Mouse (Mus musculus) adrenal gland, adult 18-20 months (tissue): Measurements from ENCODE around the gene Rpa3. TPM values are rescaled to one million over a fixed set of nuclear protein-coding genes. Genes with fewer than 3 reads are reported as not detected.

ENCODE experiments used
- DNase-seq, 2 experiments: peaks; one replicate each; pipeline ENCODE4 v3.0.0; 2021 to 2022; ENCODE audit warnings: low spot score in 2 of 2
- long read RNA-seq, 2 experiments: library from polyadenylated mRNA; stranded (forward); transcript quantifications; one replicate each; pipeline ENCODE4 v2.0.0; 2021
- total RNA-seq, 2 experiments: library from RNA; stranded (reverse); gene quantifications; 1 replicate in 1 of 2; 2 replicates in 1 of 2; pipeline ENCODE4 v1.2.3; 2021

Gene Rpa3
- 10 to 100 TPM; 12.8 to 13.4 TPM for total RNA-seq
- long read RNA-seq, experiment 1, partial matches to known transcripts, result 0 of 5 reads
- long read RNA-seq, experiment 1, other reads (novel, unspliced or antisense), result 1 of 5 reads
- long read RNA-seq, experiment 2, transcript Rpa3-201 (4 exons, 670 nt), result major isoform, 25 of 26 reads
- long read RNA-seq, experiment 2, partial matches to known transcripts, result 0 of 26 reads
- long read RNA-seq, experiment 2, other reads (novel, unspliced or antisense), result 1 of 26 reads

GRCm38 (mm10) chr6:8259004-8259666, at the start of gene Rpa3, which contains the start of the genes Umad1 and Gm45062:
TSS of gene Rpa3 (minus strand) at chr6:8259173.
TSS of gene Umad1 (plus strand) at chr6:8259288.
TSS of gene Gm45062 (plus strand) at chr6:8259450.
- DNase-seq, result peak; percentile 89 to 93

- DNase-seq, result no peak
Measured at GRCm38 (mm10) chr6:8307878-8308775, 49.2 kb upstream of the Rpa3 start.

DNA sequence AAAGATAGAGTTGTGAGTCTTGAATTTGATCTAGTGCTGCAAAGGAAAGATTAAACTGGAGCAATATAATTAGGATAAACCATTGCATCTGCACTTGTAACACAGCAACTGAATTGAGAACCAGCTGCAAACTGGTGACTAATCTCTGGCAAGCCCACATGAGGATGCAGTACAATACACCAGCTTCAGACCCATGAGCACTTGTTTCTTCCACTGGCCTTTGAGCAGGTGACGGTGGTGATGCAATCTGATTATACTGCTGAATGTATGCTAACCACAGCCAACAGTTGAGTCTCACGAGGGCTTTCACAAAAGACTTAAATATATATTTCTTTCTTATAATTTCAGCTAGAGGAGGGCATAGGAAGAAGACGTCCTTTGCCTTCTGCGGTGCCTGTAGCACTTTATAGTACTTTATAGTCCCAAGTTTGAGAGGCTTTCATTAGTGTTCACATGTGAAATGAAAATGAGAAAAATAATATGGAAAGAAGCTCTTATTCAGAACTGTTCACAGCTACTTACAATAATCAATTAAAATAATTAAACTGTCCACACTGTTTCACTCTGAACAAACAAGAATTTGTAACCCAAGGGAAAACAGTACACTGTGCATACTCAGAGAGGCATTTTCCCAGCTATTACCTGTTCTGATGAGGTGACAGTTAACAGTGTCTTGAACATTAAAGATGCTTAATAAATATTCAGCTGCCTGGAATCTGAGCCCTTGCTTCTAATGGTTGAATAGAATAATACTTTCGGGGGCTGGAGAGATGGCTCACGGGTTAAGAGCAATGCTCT, 40.3 kb upstream of the Rpa3 start:
- no peak for DNase-seq

DNA sequence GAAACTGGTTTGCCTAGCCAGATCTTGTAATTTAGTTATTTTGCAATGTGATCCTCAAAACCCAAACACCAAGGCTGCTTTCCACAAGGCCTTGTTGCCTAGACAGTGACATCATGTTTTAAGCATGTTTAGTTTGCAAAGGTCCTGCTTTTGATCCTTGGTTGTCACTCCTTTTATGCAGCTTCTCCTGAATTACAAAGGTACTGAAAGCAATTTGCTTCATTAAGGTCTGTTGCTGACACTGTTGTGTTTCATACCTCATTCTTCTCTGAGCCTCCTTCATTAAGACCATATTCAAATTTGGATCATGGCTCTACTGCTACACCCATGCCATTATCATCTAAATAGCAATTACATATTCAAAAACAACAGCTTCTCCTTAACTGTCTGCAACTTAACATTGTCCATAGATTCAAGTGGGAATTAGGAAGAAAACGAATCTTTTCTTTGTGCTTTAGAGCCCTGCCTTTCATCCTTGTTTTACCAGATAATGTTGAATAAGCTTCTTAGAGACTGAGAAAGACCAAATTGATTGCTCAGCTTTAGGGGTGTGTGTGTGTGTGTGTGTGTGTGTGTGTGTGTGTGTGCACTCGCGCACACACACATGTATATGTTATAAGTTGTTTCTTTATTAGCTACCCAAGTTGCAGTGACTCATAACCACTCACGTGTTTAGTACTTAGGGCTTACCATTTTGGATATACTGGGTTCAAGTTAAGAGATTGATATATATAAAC, 35.2 kb upstream of the Rpa3 start:
- no peak for DNase-seq

DNA sequence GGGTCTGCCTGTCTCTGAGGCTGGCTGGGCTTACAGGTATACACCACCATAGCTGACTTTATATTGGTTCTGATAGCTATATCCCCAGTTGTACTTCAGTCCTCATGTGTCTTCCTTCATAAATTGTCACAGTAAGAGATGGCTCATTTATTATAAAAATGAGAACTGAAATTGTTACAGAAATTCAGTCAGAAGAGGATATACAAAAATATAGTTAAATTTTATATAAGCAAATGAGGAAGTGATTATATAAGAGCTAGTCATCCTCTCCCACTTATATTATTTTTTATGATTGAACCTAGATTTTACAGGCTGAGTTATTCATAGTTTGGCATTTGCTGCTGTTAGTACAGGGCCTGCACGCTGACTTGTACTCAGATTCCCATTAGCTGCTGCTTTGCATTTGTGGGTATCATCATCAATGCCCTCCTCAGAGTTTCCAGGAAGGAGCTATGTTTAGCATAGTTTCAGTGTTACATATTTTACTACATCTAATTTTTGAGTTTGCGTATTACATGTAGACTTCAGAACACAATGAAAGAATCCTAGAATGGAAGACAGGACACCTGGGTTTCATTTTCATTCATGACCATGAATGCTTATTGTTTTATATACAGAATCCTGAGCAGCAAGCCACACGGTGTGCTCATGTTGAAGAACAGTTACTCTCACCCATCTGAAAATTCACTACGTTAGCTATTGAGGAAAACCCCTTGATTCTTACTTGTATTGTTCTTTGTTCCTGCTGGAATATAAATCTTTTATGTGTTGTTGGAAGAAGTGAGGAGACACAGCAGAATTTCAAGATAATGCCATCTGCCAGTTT, 30.0 kb upstream of the Rpa3 start:
- DNase-seq, result no peak

- no peak for DNase-seq
Measured at GRCm38 (mm10) chr6:8286146-8286545, 27.2 kb upstream of the Rpa3 start.

GRCm38 (mm10) chr6:8285401-8285960, 26.5 kb upstream of the Rpa3 start:
- DNase-seq, result no peak

GRCm38 (mm10) chr6:8283255-8283654, 24.3 kb upstream of the Rpa3 start:
- DNase-seq, result no peak

GRCm38 (mm10) chr6:8278426-8279002, 19.5 kb upstream of the Rpa3 start:
- DNase-seq, result no peak

GRCm38 (mm10) chr6:8276431-8276830, 17.5 kb upstream of the Rpa3 start:
- DNase-seq, result no peak

DNA sequence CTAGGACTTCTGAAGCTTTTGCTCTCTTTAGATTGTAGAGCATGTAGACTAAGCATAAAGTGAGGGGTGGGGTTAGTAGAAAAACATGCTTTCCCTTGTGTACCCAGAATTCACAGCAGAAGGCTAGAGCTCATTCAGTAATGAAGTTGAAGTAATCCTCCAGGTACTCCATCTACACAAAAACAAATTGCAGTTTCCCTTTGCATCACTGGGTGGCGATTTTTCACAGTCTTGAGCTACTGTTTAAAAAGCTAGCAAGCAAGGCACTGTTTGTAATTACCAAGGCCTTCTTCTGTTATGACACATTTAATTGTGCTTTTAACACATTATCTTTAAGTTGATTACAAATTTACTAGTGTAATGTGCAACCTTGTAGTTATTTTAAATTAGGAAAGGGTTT, 16.1 kb upstream of the Rpa3 start:
- peak; percentile 34 to 36 for DNase-seq

- peak; percentile 39 to 43 for DNase-seq
Measured at GRCm38 (mm10) chr6:8274387-8275054, 15.5 kb upstream of the Rpa3 start.

DNA sequence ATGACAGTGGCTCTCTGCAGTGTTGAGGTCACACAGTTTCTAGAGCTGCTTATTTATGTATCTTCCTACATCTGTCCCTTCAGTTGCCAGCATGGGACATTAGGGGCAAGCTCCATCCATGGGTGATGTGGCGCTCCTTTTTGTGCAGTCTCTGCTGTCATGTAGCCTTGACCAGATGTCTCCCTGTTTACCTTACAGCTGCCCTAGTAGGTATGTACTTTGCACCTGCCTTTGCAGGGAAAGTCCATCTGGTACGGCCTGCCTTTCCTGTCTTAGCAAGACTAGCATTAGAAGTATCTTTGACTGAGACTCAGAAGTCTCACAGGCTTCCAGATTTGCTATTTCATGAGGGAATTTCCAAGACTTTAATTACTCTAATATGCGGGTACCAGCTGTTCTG, 12.1 kb upstream of the Rpa3 start:
- no peak for DNase-seq

GRCm38 (mm10) chr6:8259667-8260044, 683 bp upstream of the Rpa3 start:
- DNase-seq, result peak in 1 of 2 experiments; percentile 33

- no peak for DNase-seq
Measured at GRCm38 (mm10) chr6:8258316-8258715, 657 bp downstream of the Rpa3 start.

- no peak for DNase-seq
Measured at GRCm38 (mm10) chr6:8228596-8228995, 30.4 kb downstream of the Rpa3 start.

GRCm38 (mm10) chr6:8227035-8227434, 31.9 kb downstream of the Rpa3 start:
- no peak for DNase-seq

- no peak for DNase-seq
Measured at GRCm38 (mm10) chr6:8210661-8211060, 48.3 kb downstream of the Rpa3 start.
